Mouse (Mus musculus) heart, embryonic 10.5 days (tissue): ENCODE results near the gene Lbhd2. TPM values are rescaled to one million over a fixed set of nuclear protein-coding genes. Genes with fewer than 3 reads are reported as not detected.

Source experiments
- DNase-seq: peaks from one replicate; pipeline ENCODE4 v3.0.0-alpha.2; 2017; ENCODE audit warnings: low spot score
- H3K27ac ChIP-seq: fragments of 300-500 bp; sonication (generic); 2 replicates; pipeline ENCODE4 v1.5.1; 2016; ENCODE audit warnings: mild to moderate bottlenecking
- H3K27me3 ChIP-seq: fragments of 300-500 bp; sonication (generic); 2 replicates; pipeline ENCODE4 v1.6.1; 2016; ENCODE audit warnings: mild to moderate bottlenecking; ENCODE audit not compliant: poor library complexity, insufficient read depth, severe bottlenecking
- H3K36me3 ChIP-seq: fragments of 300-500 bp; sonication (generic); 2 replicates; pipeline ENCODE4 v1.6.1; 2016; ENCODE audit warnings: mild to moderate bottlenecking, moderate library complexity
- H3K4me1 ChIP-seq: fragments of 300-500 bp; sonication (generic); 2 replicates; pipeline ENCODE4 v1.6.1; 2016; ENCODE audit warnings: mild to moderate bottlenecking
- H3K4me3 ChIP-seq: fragments of 300-500 bp; sonication (generic); 2 replicates; pipeline ENCODE4 v1.5.1; 2016; ENCODE audit warnings: mild to moderate bottlenecking, moderate library complexity
- H3K9me3 ChIP-seq: fragments of 300-500 bp; sonication (generic); 2 replicates; pipeline ENCODE4 v1.6.1; 2016; ENCODE audit warnings: mild to moderate bottlenecking, moderate library complexity
- WGBS: fragments of 180-500 bp; shearing (Covaris S2); methylation state at CpG from one replicate; pipeline ENCODE4 v1.1.7; 2016; 5-methylcytosine and 5-hydroxymethylcytosine counted together
- polyA plus RNA-seq: library from polyadenylated mRNA; unstranded; fragments of >200 nt; fragmentation: Nextera tagmentation; extraction: Ambion mirVana; gene quantifications from 2 replicates; pipeline ENCODE4 v1.2.1, GENCODE M21; 2016

Lbhd2 gene
- 0.21 and 0.30 TPM in 2 replicates for polyA plus RNA-seq

DNA sequence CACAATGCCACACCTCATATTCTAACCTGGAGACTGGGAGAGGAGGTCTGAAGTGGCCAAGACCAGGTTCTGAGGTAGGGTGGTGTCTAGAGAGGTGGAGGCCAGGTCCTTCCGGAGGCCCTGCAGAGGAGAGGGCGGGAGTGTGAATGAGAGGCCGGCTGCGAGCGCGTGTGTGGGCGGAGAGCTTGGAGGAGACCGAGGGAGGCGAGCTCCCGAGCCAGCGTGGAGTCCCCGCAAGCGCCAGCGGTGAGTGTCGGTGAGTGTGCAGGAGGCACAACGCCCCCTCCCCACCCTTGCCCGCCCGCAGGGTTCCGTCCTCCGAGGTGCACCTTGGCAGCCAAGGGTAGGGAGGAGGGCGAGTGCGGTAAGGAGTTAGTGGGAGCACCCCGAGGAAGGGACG lies at the start of gene Lbhd2:
TSS of gene Lbhd2 (plus strand) at position 188 of the 400 bp plus-strand sequence.
- 2% methylated on average over 24 of the region's 24 CpGs for WGBS
- H3K36me3 ChIP-seq, result no peaks in the 10 kb centered on the region
- H3K4me1 ChIP-seq, result peaks cover 13% of the 10 kb centered on the region
- no peaks in the 10 kb centered on the region for H3K9me3 ChIP-seq
- peaks cover 75% of the 10 kb centered on the region for H3K27me3 ChIP-seq
- H3K4me3 ChIP-seq, result peak within 1 kb of the TSS; percentile 37
- DNase-seq, result no peak
- H3K27ac ChIP-seq, result peak within 1 kb of the TSS; percentile 72

- no peak overlapping the region for H3K27ac ChIP-seq
- H3K9me3 ChIP-seq, result no peaks in the 10 kb centered on the region
- DNase-seq, result no peak
- peaks cover 3% of the 10 kb centered on the region for H3K36me3 ChIP-seq
- 87% methylated on average over 16 of the region's 16 CpGs for WGBS
- no peaks in the 10 kb centered on the region for H3K27me3 ChIP-seq
- peaks cover 70% of the 10 kb centered on the region for H3K4me1 ChIP-seq
- no peak overlapping the region for H3K4me3 ChIP-seq
These were observed 45.9 kb upstream of the Lbhd2 start for GRCm38 (mm10) chr12:111360671-111361070.

DNA sequence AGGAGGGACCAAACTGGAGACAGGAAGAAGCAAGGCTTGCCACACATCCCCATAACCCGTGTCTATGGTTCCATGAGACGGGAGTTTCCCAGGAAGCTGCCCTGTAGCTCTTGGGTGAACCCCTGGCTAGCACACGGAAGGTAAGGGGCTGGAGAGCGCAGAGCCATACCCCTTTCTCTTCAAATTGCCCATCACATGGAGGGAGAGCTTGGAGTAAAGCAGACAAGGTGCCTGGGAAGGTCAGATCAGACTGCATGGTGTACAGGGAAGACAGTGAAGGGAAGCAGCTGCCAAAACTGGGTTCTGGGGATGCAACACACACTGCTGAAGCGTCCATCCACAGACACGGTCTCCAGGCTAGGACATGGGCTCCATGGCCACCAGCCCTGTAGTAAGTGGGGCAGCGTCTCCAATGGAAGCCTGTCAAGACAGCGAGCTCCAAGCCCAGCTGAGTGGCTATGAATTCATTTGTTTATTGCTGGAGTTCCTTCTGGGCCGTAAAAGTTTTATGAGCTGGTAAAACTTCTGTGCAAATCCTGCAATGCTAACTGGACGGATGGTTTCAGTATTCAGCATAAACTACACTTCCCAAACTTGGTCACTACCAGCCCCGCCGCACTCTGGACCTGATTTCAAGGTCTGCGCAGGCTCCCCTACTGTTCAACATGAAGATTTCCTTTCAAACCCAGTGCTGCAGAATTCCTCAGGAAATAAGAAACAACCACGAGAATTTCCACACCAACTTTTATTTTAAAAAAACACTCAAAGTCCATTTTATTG lies 45.1 kb upstream of the Lbhd2 start:
- H3K27me3 ChIP-seq, result no peaks in the 10 kb centered on the region
- 80% methylated on average over 14 of the region's 14 CpGs for WGBS
- peaks cover 3% of the 10 kb centered on the region for H3K36me3 ChIP-seq
- no peaks in the 10 kb centered on the region for H3K9me3 ChIP-seq
- DNase-seq, result no peak
- 0 out of 2 replicates have a peak overlapping the region, but pooled peaks have one; percentile 12 for H3K27ac ChIP-seq
- no peak overlapping the region for H3K4me3 ChIP-seq
- H3K4me1 ChIP-seq, result peaks cover 73% of the 10 kb centered on the region

GRCm38 (mm10) chr12:111364234-111364633 lies 42.4 kb upstream of the Lbhd2 start:
- no peak overlapping the region for H3K4me3 ChIP-seq
- no peak overlapping the region for H3K27ac ChIP-seq
- no peaks in the 10 kb centered on the region for H3K9me3 ChIP-seq
- no peak for DNase-seq
- H3K4me1 ChIP-seq, result peaks cover 74% of the 10 kb centered on the region
- peaks cover 3% of the 10 kb centered on the region for H3K36me3 ChIP-seq
- H3K27me3 ChIP-seq, result no peaks in the 10 kb centered on the region
- WGBS, result 81% methylated on average over 3 of the region's 3 CpGs

- 82% methylated on average over 7 of the region's 7 CpGs for WGBS
- Histone ChIP-seq H3K27me3 (no peaks in the 10 kb centered on the region), H3K9me3 (no peaks in the 10 kb centered on the region), H3K4me3 (no peak overlapping the region), H3K4me1 (peaks cover 76% of the 10 kb centered on the region), H3K36me3 (peaks cover 2% of the 10 kb centered on the region; the same call in 1 of the 2 replicates), H3K27ac (no peak overlapping the region)
- no peak for DNase-seq
These were observed 39.5 kb upstream of the Lbhd2 start for GRCm38 (mm10) chr12:111367065-111367464.

GRCm38 (mm10) chr12:111370249-111370648 lies 36.4 kb upstream of the Lbhd2 start:
- peaks cover 78% of the 10 kb centered on the region for H3K4me1 ChIP-seq
- 56% methylated on average over 4 of the region's 4 CpGs for WGBS

DNA sequence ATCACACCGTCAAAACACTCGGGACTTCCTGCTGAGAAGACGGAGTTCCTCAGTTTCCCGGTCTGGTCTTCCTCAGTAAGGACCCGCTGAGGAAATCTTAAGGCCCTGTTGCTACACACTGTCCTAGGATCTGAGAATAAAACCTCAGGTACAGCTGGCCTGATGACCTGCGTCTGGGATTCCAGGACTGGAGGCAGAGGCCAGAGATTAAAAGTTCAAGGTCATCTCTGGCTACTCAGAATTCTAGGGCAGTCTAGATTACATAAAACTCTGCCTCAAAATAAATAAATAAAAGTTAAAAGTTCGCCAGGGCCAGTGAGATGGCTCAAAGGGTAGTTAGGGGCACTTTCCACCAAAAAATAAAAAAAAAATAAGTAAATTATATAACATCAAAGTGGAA lies 34.7 kb upstream of the Lbhd2 start:
- H3K9me3 ChIP-seq, result no peaks in the 10 kb centered on the region
- H3K36me3 ChIP-seq, result 0 out of 2 replicates have a peak, but pooled peaks cover 2% of the 10 kb centered on the region
- H3K4me1 ChIP-seq, result peaks cover 81% of the 10 kb centered on the region
- H3K27me3 ChIP-seq, result no peaks in the 10 kb centered on the region
- no peak for DNase-seq
- no peak overlapping the region for H3K4me3 ChIP-seq
- no peak overlapping the region for H3K27ac ChIP-seq
- WGBS, result 70% methylated on average over 7 of the region's 7 CpGs

More at GRCm38 (mm10) chr12:111370249-111370648, 36.4 kb upstream of the Lbhd2 start:
- Histone ChIP-seq H3K27me3 (no peaks in the 10 kb centered on the region), H3K36me3 (0 out of 2 replicates have a peak, but pooled peaks cover 2% of the 10 kb centered on the region), H3K9me3 (no peaks in the 10 kb centered on the region), H3K4me3 (no peak overlapping the region), H3K27ac (no peak overlapping the region)
- DNase-seq, result no peak

GRCm38 (mm10) chr12:111373411-111373810 lies 33.2 kb upstream of the Lbhd2 start:
- 84% methylated on average over 6 of the region's 6 CpGs for WGBS

GRCm38 (mm10) chr12:111374727-111375126 lies 31.9 kb upstream of the Lbhd2 start:
- peak overlapping the region; percentile 94; the same call in 1 of the 2 replicates for H3K4me3 ChIP-seq
- no peak for DNase-seq
- H3K9me3 ChIP-seq, result no peaks in the 10 kb centered on the region
- H3K27ac ChIP-seq, result no peak overlapping the region
- H3K27me3 ChIP-seq, result no peaks in the 10 kb centered on the region
- 0 out of 2 replicates have a peak, but pooled peaks cover 2% of the 10 kb centered on the region for H3K36me3 ChIP-seq
- 67% methylated on average over 10 of the region's 10 CpGs for WGBS
- peaks cover 62% of the 10 kb centered on the region for H3K4me1 ChIP-seq

More at GRCm38 (mm10) chr12:111373411-111373810, 33.2 kb upstream of the Lbhd2 start:
- Histone ChIP-seq H3K4me3 (no peak overlapping the region), H3K27me3 (no peaks in the 10 kb centered on the region), H3K4me1 (peaks cover 69% of the 10 kb centered on the region), H3K9me3 (no peaks in the 10 kb centered on the region), H3K27ac (no peak overlapping the region), H3K36me3 (0 out of 2 replicates have a peak, but pooled peaks cover 2% of the 10 kb centered on the region)
- DNase-seq, result no peak

- no peaks in the 10 kb centered on the region for H3K9me3 ChIP-seq
- peaks cover 53% of the 10 kb centered on the region for H3K4me1 ChIP-seq
- H3K27me3 ChIP-seq, result no peaks in the 10 kb centered on the region
- peak overlapping the region; percentile 94; the same call in 1 of the 2 replicates for H3K27ac ChIP-seq
- H3K4me3 ChIP-seq, result peak overlapping the region; percentile 94
- no peak for DNase-seq
- H3K36me3 ChIP-seq, result no peaks in the 10 kb centered on the region
- 70% methylated on average over 12 of the region's 12 CpGs for WGBS
These were observed 31.1 kb upstream of the Lbhd2 start for GRCm38 (mm10) chr12:111375559-111375958.

GRCm38 (mm10) chr12:111376053-111376452 lies 30.6 kb upstream of the Lbhd2 start:
- Histone ChIP-seq H3K4me1 (peaks cover 48% of the 10 kb centered on the region), H3K36me3 (no peaks in the 10 kb centered on the region), H3K27me3 (no peaks in the 10 kb centered on the region), H3K9me3 (no peaks in the 10 kb centered on the region), H3K27ac (peak overlapping the region; percentile 94; the same call in 1 of the 2 replicates), H3K4me3 (peak overlapping the region; percentile 94)
- no peak for DNase-seq
- 31% methylated on average over 6 of the region's 6 CpGs for WGBS

- Histone ChIP-seq H3K4me1 (peaks cover 50% of the 10 kb centered on the region), H3K27me3 (no peaks in the 10 kb centered on the region), H3K36me3 (no peaks in the 10 kb centered on the region), H3K27ac (peak overlapping the region; percentile 94), H3K4me3 (peak overlapping the region; percentile 94), H3K9me3 (no peaks in the 10 kb centered on the region)
- peak; percentile 79 for DNase-seq
- WGBS, result under 1% methylated on average over 49 of the region's 49 CpGs
These were observed 29.7 kb upstream of the Lbhd2 start for GRCm38 (mm10) chr12:111376826-111377331.

DNA sequence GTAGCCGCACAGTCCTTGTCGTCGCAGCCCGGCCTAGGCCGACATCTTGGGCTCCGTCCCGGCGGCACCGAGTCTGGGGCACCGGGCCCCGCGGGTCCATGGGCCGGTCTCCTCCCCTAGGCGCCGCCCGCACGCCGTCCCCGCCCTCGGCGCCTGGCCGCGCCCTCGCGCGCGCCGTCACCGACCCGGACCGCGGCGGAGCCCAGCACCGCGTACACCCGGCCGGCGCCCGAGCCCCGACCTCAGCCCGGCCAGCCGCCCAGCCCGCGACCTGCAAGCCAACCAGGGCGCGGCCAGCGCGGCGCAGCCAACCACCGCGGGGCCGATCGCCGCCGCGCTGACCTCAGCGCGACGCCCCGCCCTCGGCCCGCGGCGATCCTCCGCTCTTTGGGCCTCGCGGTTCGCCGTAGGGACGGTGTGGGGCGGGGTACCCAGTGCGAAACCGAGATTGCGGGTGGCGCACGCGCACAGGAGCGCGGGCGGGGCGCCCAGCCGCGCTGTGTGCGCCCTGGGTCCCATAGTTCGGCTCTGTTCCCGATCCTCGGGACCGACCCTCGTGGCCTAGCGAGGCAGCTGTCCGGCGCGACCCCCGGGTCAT lies 29.1 kb upstream of the Lbhd2 start, which contains the start of gene Cdc42bpb:
TSS of gene Cdc42bpb (minus strand) at position 343 of the 598 bp plus-strand sequence.
- Histone ChIP-seq H3K27ac (peak within 1 kb of the TSS; percentile 94), H3K27me3 (no peaks in the 10 kb centered on the region), H3K36me3 (no peaks in the 10 kb centered on the region), H3K4me3 (peak within 1 kb of the TSS; percentile 94), H3K4me1 (peaks cover 48% of the 10 kb centered on the region), H3K9me3 (no peaks in the 10 kb centered on the region)
- peak; percentile 92 for DNase-seq
- WGBS, result 1% methylated on average over 90 of the region's 94 CpGs
